Mouse (Mus musculus): Measurements from ENCODE around the gene Xylb.

The Xylb gene

GRCm38 (mm10) chr9:119357331-119358057 lies at the start of gene Xylb:
Gene Xylb (plus strand): TSS chr9:119357381.
- peak; percentile 78 to 80 for DNase-seq (ENCODE audit: low spot score in 2 of 2)

- no peak for DNase-seq (ENCODE audit: low spot score in 2 of 2)
These were observed 48.1 kb upstream of the Xylb start for GRCm38 (mm10) chr9:119309067-119309466.

GRCm38 (mm10) chr9:119313096-119313495 lies 44.1 kb upstream of the Xylb start:
- no peak for DNase-seq (ENCODE audit: low spot score in 2 of 2)

GRCm38 (mm10) chr9:119318891-119319290 lies 38.3 kb upstream of the Xylb start:
- DNase-seq (ENCODE audit: low spot score in 2 of 2) = no peak

GRCm38 (mm10) chr9:119320446-119320845 lies 36.7 kb upstream of the Xylb start:
- DNase-seq (ENCODE audit: low spot score in 2 of 2) = no peak

- no peak for DNase-seq (ENCODE audit: low spot score in 2 of 2)
These were observed 36.2 kb upstream of the Xylb start for GRCm38 (mm10) chr9:119320946-119321345.

- peak in 1 of 2 experiments; percentile 15 for DNase-seq (ENCODE audit: low spot score in 2 of 2)
These were observed 35.6 kb upstream of the Xylb start for GRCm38 (mm10) chr9:119321392-119322229.

- DNase-seq (ENCODE audit: low spot score in 2 of 2) = peak; percentile 99
These were observed 34.6 kb upstream of the Xylb start, which contains the start of gene Oxsr1 for GRCm38 (mm10) chr9:119322289-119323259. Gene Oxsr1 (minus strand): TSS chr9:119322427.

GRCm38 (mm10) chr9:119323260-119323645 lies 33.9 kb upstream of the Xylb start:
- no peak for DNase-seq (ENCODE audit: low spot score in 2 of 2)

- DNase-seq (ENCODE audit: low spot score in 2 of 2) = no peak
These were observed 33.1 kb upstream of the Xylb start for GRCm38 (mm10) chr9:119324130-119324529.

- no peak for DNase-seq (ENCODE audit: low spot score in 2 of 2)
These were observed 28.7 kb upstream of the Xylb start for GRCm38 (mm10) chr9:119328488-119328887.

GRCm38 (mm10) chr9:119330186-119330963 lies 26.8 kb upstream of the Xylb start:
- DNase-seq (ENCODE audit: low spot score in 2 of 2) = no peak

- DNase-seq (ENCODE audit: low spot score in 2 of 2) = peak; percentile 46 to 59
These were observed 22.9 kb upstream of the Xylb start for GRCm38 (mm10) chr9:119334324-119334723.

- peak; percentile 24 to 36 for DNase-seq (ENCODE audit: low spot score in 2 of 2)
These were observed 22.3 kb upstream of the Xylb start for GRCm38 (mm10) chr9:119334834-119335233.

GRCm38 (mm10) chr9:119335571-119335970 lies 21.6 kb upstream of the Xylb start:
- DNase-seq (ENCODE audit: low spot score in 2 of 2) = no peak

GRCm38 (mm10) chr9:119337842-119338241 lies 19.3 kb upstream of the Xylb start:
- no peak for DNase-seq (ENCODE audit: low spot score in 2 of 2)

- no peak for DNase-seq (ENCODE audit: low spot score in 2 of 2)
These were observed 18.8 kb upstream of the Xylb start for GRCm38 (mm10) chr9:119338350-119338749.

GRCm38 (mm10) chr9:119339106-119339505 lies 18.1 kb upstream of the Xylb start:
- no peak for DNase-seq (ENCODE audit: low spot score in 2 of 2)

GRCm38 (mm10) chr9:119339558-119340211 lies 17.5 kb upstream of the Xylb start, which contains the start of gene Acaa1a:
Gene Acaa1a (plus strand): TSS chr9:119339676.
- peak in 1 of 2 experiments; percentile 21 for DNase-seq (ENCODE audit: low spot score in 2 of 2)

- DNase-seq (ENCODE audit: low spot score in 2 of 2) = no peak
These were observed 17.0 kb upstream of the Xylb start for GRCm38 (mm10) chr9:119340212-119340580.

All from right cerebral cortex, postnatal 36 days (tissue).